Mouse (Mus musculus) adrenal gland, postnatal 14 days (tissue): ENCODE data around the gene Mrm3. TPM values are rescaled to one million over a fixed set of nuclear protein-coding genes. Genes with fewer than 3 reads are reported as not detected.

ENCODE experiments used
- DNase-seq: peaks from one replicate; pipeline ENCODE4 v3.0.0; 2021; ENCODE audit warnings: mixed read lengths
- total RNA-seq: library from RNA; stranded (reverse); gene quantifications from 2 replicates; pipeline ENCODE4 v1.2.3, GENCODE M21; 2021

Gene Mrm3
- total RNA-seq, 1 experiment from 2014 or later, result 23.8 TPM

DNA sequence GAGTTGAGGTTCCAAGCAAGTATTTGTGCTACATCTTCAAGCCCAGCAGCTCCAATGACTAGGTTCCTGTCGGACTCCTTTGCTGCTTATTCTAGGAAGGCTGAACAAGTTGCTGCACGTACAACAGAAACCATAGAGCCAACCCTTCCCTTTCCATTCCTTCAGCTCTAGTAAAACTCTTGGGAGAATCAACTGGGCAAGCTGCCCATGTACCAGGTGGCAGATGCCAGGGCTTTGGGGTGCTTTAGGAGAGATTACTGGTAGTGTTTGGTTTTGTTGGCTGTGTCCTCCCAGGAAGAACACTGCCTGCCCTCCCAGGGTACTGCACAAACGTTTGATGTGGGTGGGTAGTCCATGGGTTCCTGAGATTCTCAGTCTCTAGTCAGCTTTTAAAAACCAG is 8.5 kb downstream of the Mrm3 start:
- peak; percentile 61 for DNase-seq

- peak; percentile 93 for DNase-seq
These were observed 9.8 kb downstream of the Mrm3 start for GRCm38 (mm10) chr11:76253145-76253917.

- DNase-seq, result no peak
These were observed 10.4 kb downstream of the Mrm3 start for GRCm38 (mm10) chr11:76253918-76254264.

DNA sequence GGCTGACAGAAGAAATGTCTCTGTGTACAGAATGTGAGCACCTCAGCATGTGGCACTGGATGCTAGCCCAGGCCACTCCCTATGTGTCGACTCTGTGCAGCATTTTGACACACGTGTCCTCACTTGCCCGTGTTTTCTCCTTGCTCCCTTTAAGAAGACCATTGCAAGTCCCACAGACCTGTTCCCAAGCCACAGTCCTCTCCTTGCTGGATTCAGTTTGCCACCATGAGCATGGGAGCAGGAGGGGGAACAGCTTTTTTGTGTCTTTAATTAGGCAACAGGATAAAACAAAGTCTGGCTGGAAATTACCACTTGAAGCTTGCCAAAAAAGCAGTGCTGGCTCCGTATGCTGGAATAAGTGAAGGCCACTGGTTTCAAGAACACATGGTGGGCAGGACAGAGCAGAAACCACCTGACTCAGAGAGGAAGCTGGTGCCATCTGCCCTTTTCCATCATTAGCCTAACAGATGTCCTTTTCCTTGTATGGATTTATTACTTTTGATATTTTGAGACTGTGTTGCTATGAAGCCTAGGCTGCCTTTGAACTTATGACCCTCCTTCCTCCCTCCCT is 12.0 kb downstream of the Mrm3 start:
- peak; percentile 55 for DNase-seq

DNA sequence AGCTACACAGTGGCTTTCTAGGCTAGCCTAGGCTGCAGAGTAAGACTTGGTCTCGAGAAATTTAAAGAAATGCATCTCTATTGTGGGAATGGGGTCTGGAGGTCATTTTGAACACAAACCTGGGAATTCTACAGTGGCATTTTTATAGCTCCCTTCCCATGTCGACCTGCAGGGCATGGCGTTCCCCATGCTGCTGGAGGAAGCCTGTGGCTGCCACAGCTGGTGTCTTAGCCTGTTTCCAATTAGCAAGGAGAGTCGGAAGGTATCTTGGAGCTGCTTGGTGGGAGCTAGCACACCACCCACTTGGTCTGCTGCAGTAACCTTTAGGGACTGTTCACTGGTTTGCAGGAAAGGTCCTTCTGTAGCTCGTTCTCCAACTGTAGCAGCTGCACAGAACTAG is 12.6 kb downstream of the Mrm3 start:
- no peak for DNase-seq

GRCm38 (mm10) chr11:76257386-76257785 is 13.9 kb downstream of the Mrm3 start:
- DNase-seq, result no peak

DNA sequence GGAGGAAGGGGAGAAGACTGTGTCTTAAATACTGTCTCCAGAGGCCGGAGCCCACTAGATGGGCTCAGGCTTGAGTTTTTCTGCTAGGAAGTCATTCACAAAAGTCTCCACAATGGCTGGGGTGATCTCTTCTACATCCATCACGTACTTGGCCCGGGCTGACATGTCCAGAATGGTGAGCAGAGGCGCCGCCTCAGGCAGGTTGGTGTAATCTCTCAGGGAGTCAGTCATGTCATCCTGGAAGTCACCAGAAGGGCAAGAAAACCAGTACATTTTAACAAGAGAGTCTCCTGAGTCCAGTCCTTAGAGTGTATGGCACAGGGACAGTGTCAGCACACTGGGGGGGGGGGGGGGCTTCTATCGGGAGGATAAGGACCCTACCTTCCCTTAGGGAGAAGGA is 15.0 kb downstream of the Mrm3 start:
- no peak for DNase-seq

DNA sequence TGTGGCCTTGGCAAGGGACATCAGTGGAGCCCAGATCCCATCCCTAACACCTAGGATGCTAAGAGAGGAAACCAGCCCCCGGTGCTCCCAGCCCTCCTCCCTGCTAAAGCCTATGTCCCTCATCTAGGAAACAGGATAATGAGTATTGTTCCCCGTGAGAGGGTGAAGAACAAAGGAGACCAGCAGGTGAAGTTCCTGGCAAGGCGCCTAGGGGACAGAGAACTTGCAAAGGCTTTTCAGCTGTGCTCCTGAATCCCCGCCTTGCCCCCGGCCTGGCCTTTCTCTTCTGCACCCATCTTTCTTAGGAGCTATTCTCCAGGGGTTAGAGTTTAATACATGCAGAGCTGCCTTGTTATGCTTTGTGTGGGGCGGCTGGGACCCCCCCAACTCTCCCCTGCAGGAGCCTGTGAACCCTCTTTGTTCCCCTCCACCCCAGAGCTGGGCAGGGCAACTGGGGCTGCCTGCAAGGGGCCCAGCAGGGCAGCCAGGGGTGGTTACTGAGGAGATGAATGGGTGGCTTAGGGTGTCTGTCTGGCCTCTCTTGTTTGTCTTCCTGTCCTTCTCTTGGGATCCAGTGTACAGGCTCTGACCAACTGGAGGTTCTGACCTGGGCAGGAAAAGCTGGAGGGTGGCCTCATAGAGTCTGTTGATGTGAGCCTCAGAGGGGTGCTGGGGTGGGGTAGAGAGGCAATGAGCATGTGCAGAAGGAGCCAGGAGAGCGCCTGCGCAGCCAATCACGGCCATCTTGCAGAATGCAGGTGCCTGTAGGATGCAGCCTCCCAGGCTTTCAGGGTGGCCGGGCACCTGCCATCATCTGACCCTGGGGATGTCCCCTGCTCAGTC is 16.9 kb downstream of the Mrm3 start:
- no peak for DNase-seq

GRCm38 (mm10) chr11:76261224-76261623 is 17.7 kb downstream of the Mrm3 start:
- DNase-seq, result no peak

GRCm38 (mm10) chr11:76262611-76263351 is 19.3 kb downstream of the Mrm3 start:
- DNase-seq, result peak; percentile 25

GRCm38 (mm10) chr11:76267550-76267949 is 24.0 kb downstream of the Mrm3 start:
- peak; percentile 53 for DNase-seq

DNA sequence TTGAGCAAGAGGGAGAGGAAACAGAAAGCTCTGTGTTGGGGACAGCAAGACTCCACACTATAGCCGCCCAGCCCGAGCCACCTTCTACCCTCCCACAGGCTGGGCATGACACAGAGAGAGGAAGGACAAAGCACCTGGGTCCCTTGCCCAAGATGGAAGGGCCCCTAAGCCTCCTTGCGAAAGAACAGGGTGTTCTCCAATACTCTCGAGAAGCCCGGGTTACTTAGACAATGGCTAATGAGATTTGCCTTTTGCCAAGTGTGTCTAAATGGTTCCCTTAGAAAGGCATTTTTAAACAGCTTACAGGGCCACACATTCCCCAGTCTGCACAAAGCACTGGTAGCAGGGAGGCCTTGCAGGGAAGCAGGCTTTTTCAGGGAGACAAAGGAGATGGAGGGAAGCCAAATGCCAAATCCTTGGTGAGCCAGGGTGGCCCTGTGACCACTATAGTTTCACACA is 24.5 kb downstream of the Mrm3 start:
- no peak for DNase-seq

GRCm38 (mm10) chr11:76268521-76269065 is 25.1 kb downstream of the Mrm3 start:
- no peak for DNase-seq

DNA sequence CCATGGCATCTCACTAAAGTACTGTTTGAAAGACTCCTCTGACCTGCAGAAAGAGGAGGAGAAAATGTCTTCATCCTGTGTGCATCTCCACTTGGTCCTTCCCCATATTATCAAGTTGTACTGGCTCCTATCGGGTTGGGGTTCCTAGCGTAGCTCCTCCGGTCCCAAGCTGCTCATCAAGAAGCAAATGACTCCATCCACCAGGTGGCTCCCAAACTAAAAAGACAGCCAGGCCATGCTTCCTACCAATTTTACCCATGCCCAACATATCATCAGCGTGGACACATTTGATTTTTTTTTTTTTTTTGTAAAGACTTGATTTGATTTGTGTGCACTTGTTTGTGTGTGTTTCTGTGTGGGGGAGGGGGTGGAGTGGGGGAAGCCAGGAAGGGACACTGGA is 28.9 kb downstream of the Mrm3 start:
- no peak for DNase-seq

DNA sequence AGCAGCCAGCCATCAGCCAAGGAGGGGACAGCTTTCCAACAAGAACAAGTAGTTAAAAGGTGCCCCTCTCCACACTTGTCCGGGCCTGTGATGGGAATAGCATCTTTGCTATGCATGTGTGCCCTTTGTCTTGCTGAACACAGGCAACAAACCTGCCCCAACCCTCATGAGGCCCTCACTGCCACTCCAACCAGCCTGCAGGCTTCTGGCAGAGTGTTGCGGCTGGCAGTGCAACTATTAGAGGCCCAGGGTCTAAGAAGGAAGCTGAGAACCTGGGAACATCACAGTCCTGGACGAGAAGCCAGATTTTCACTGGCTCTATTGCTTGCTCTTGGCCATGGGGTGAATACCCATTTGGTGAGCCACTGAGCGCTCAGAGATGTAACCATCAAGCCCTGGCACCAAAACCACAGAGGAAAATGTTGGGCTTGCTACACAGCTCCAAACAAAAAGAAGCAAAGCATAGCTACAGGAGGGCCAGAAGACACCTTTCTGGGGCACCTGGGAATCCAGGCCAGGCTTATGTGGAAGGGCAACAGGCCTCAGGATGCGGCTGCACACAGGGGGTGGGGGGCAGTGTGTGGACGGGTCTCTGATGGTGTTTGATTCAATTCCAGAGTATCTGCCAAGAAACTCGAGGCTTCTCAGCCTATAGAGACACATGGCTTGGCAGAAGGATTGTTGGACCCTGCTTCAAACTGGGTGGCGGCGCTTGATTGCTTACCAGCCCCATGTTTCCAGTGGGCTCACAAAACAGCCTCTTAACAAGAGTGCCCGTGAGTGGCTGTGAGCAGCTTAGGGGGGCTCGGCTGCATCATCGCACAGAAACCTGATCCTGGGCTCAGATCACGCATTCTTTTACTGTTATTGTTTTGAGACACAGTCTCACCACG is 35.7 kb downstream of the Mrm3 start:
- no peak for DNase-seq

GRCm38 (mm10) chr11:76279971-76280370 is 36.5 kb downstream of the Mrm3 start:
- DNase-seq, result no peak

DNA sequence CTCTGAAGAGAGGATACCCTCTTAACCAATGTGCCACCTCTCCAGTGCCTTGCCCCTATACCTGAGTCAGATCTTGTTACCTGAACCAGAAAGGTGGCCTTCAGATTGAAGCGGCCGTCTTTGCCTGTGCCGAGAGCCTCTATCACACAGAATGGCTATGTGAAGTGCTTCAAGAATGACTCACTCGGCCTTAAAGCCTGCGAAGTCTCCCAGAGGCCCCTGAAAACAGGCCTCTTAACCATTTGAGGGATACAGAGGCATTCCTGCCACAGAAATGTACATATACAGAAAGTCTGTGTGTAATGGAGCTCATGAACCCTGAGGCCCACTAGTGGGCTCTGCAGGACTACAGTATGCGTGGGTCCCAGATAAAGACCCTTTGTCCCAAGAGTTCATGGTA is 40.3 kb downstream of the Mrm3 start:
- DNase-seq, result no peak

- peak; percentile 60 for DNase-seq
These were observed 42.0 kb downstream of the Mrm3 start for GRCm38 (mm10) chr11:76285431-76286075.

- no peak for DNase-seq
These were observed 43.1 kb downstream of the Mrm3 start for GRCm38 (mm10) chr11:76286534-76287126.

- DNase-seq, result no peak
These were observed 43.8 kb downstream of the Mrm3 start for GRCm38 (mm10) chr11:76287301-76287700.
